Mouse (Mus musculus) limb, embryonic 12.5 days (tissue): ENCODE measurements at regions not wholly inside any gene's neighbourhood (a gene's known extent, or its start where the extent isn't known, plus 50 kb on each side); places are given as distances from the start of the nearest gene placed in this dataset.

Experiments used
- ATAC-seq: fragments of 200-750 bp; cut with Nextera tagmentation; 2 replicates; pipeline ENCODE4 v1.8.0; 2017; ENCODE audit warnings: low read depth, moderate TSS enrichment; ENCODE audit not compliant: insufficient number of reproducible peaks, insufficient read depth, low FRiP score, low TSS enrichment
- H3K27ac ChIP-seq: fragments of 300-500 bp; sonication (generic); 2 replicates; pipeline ENCODE4 v1.5.1; 2016; ENCODE audit warnings: mild to moderate bottlenecking, moderate library complexity
- H3K27me3 ChIP-seq: fragments of 300-500 bp; sonication (generic); 2 replicates; pipeline ENCODE4 v1.6.1; 2016; ENCODE audit warnings: mild to moderate bottlenecking, moderate library complexity
- H3K36me3 ChIP-seq: fragments of 300-500 bp; sonication (generic); 2 replicates; pipeline ENCODE4 v1.6.1; 2016; ENCODE audit warnings: mild to moderate bottlenecking, moderate library complexity
- H3K4me1 ChIP-seq: fragments of 300-500 bp; sonication (generic); replicated peaks from 2 replicates; pipeline ENCODE4 v1.6.1; 2016
- H3K4me2 ChIP-seq: fragments of 300-500 bp; sonication (generic); 2 replicates; pipeline ENCODE4 v1.6.1; 2016; ENCODE audit warnings: mild to moderate bottlenecking, moderate library complexity
- H3K4me3 ChIP-seq: fragments of 300-500 bp; sonication (generic); replicated peaks from 2 replicates; pipeline ENCODE4 v1.5.1; 2016; ENCODE audit warnings: mild to moderate bottlenecking
- H3K9ac ChIP-seq: fragments of 300-500 bp; sonication (generic); replicated peaks from 2 replicates; pipeline ENCODE4 v1.6.1; 2016; ENCODE audit warnings: mild to moderate bottlenecking, moderate library complexity
- H3K9me3 ChIP-seq: fragments of 300-500 bp; sonication (generic); 2 replicates; pipeline ENCODE4 v1.6.1; 2016; ENCODE audit warnings: mild to moderate bottlenecking, moderate library complexity
- WGBS: fragments of 180-500 bp; shearing (Covaris S2); methylation state at CpG from one replicate; pipeline ENCODE4 v1.1.7; 2016; 5-methylcytosine and 5-hydroxymethylcytosine counted together

GRCm38 (mm10) chr5:133619347-133619746, 480.2 kb upstream of the Castor2 start:
- Histone ChIP-seq H3K4me3 (no peak overlapping the region), H3K36me3 (no peaks in the 10 kb centered on the region), H3K27me3 (no peaks in the 10 kb centered on the region), H3K4me1 (no peaks in the 10 kb centered on the region), H3K9ac (no peak overlapping the region), H3K27ac (no peak overlapping the region), H3K9me3 (no peaks in the 10 kb centered on the region), H3K4me2 (no peak overlapping the region)
- no peak for ATAC-seq
- 80% methylated on average over 8 of the region's 8 CpGs for WGBS

DNA sequence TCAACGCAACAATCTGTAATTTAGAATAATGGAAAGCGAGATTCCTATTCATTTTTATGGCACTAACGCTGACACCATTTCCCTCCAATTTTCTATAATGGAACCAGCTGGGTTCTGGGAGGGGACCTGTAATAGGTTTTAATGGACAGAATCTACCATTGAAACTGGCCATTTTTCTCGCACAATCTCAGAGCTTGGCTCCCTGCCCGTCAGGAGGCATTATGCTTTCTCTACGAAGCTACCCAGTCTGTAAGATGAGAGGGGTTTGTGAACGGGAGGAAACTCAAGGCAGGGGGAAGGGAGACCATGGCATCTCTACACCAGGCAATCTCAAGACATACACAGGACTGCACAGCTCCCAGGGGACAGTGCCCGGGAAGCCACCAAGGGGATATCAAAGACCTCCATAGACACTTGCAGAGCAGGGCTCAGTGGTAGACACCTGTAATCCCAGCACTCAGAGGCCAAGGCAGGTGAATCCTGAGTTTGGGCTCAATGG, 498.2 kb upstream of the Castor2 start:
- no peaks in the 10 kb centered on the region for H3K9me3 ChIP-seq
- H3K4me3 ChIP-seq = no peak overlapping the region
- H3K4me1 ChIP-seq = no peaks in the 10 kb centered on the region
- H3K36me3 ChIP-seq = no peaks in the 10 kb centered on the region
- H3K27ac ChIP-seq = no peak overlapping the region
- H3K4me2 ChIP-seq = no peak overlapping the region
- no peaks in the 10 kb centered on the region for H3K27me3 ChIP-seq
- H3K9ac ChIP-seq = no peak overlapping the region
- 74% methylated on average over 8 of the region's 8 CpGs for WGBS
- no peak for ATAC-seq

- Histone ChIP-seq H3K4me3 (no peak overlapping the region), H3K27me3 (no peaks in the 10 kb centered on the region), H3K36me3 (no peaks in the 10 kb centered on the region), H3K9ac (no peak overlapping the region), H3K4me1 (no peaks in the 10 kb centered on the region), H3K9me3 (no peaks in the 10 kb centered on the region), H3K4me2 (no peak overlapping the region), H3K27ac (no peak overlapping the region)
- WGBS = 82% methylated on average over 5 of the region's 5 CpGs
- no peak for ATAC-seq
These were observed 498.9 kb upstream of the Castor2 start for GRCm38 (mm10) chr5:133600630-133601029.

GRCm38 (mm10) chr5:133598105-133598504, 501.4 kb upstream of the Castor2 start:
- 81% methylated on average over 3 of the region's 3 CpGs for WGBS
- H3K4me2 ChIP-seq = no peak overlapping the region
- ATAC-seq = no peak

GRCm38 (mm10) chr5:133586492-133586891, 513.0 kb upstream of the Castor2 start:
- H3K27ac ChIP-seq = no peak overlapping the region
- H3K36me3 ChIP-seq = no peaks in the 10 kb centered on the region
- no peaks in the 10 kb centered on the region for H3K27me3 ChIP-seq
- H3K4me2 ChIP-seq = no peak overlapping the region
- H3K4me3 ChIP-seq = no peak overlapping the region
- no peaks in the 10 kb centered on the region for H3K4me1 ChIP-seq
- no peaks in the 10 kb centered on the region for H3K9me3 ChIP-seq
- no peak for ATAC-seq
- H3K9ac ChIP-seq = no peak overlapping the region

More at GRCm38 (mm10) chr5:133598105-133598504, 501.4 kb upstream of the Castor2 start:
- no peak overlapping the region for H3K4me3 ChIP-seq
- no peak overlapping the region for H3K9ac ChIP-seq
- H3K9me3 ChIP-seq = no peaks in the 10 kb centered on the region
- H3K4me1 ChIP-seq = no peaks in the 10 kb centered on the region
- no peaks in the 10 kb centered on the region for H3K36me3 ChIP-seq
- H3K27me3 ChIP-seq = no peaks in the 10 kb centered on the region
- H3K27ac ChIP-seq = no peak overlapping the region

DNA sequence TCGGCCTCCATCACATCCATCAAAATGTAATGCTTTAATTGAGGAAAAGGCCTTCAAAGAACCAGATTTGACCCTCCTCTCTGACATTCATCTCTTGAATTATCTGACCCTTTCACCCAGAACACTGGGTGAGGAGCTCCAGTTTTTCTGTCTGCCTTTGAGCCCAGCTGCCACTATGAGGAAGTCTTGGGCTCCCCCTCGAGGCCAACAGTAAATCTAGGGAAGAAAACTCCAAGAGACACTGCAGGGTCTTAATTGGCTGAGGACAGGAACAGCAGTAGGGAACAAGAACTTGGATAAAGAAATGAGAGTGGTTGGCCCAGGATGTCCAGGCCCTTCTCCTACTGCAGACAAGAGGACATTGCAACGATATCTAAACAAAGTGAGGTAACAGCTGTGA, 514.3 kb upstream of the Castor2 start:
- no peak overlapping the region for H3K9ac ChIP-seq
- 30% methylated on average over 3 of the region's 3 CpGs for WGBS
- no peaks in the 10 kb centered on the region for H3K36me3 ChIP-seq
- no peaks in the 10 kb centered on the region for H3K27me3 ChIP-seq
- H3K4me1 ChIP-seq = no peaks in the 10 kb centered on the region
- no peaks in the 10 kb centered on the region for H3K9me3 ChIP-seq
- no peak for ATAC-seq
- no peak overlapping the region for H3K27ac ChIP-seq
- H3K4me3 ChIP-seq = no peak overlapping the region
- H3K4me2 ChIP-seq = no peak overlapping the region

GRCm38 (mm10) chr5:133576595-133576994, 522.9 kb upstream of the Castor2 start:
- Histone ChIP-seq H3K36me3 (no peaks in the 10 kb centered on the region), H3K27me3 (no peaks in the 10 kb centered on the region), H3K4me2 (no peak overlapping the region), H3K27ac (no peak overlapping the region), H3K4me3 (no peak overlapping the region), H3K4me1 (0 out of 2 replicates have a peak, but pooled peaks cover 4% of the 10 kb centered on the region), H3K9ac (no peak overlapping the region), H3K9me3 (no peaks in the 10 kb centered on the region)
- WGBS = 77% methylated on average over 6 of the region's 6 CpGs
- ATAC-seq = no peak

DNA sequence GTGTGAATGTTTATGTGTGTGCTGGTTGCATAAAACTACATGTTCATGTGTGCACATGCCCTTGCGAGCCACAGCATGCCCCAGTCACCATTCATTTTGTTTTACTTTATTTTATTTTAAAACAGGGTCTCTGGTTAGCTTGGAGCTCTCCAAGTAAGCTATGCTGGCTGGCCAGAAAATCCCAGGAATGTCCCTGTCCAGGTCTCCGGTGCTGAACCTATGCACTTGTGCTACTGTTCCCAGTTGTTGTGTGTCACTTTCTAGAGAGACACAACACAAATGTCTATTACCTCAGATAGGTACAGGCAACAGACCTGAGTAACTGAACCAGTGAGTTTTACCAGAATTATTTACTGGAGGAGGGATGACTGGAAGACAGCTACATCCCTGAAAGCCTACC, 530.4 kb upstream of the Castor2 start:
- H3K9me3 ChIP-seq = no peaks in the 10 kb centered on the region
- no peak overlapping the region for H3K4me2 ChIP-seq
- no peaks in the 10 kb centered on the region for H3K36me3 ChIP-seq
- no peaks in the 10 kb centered on the region for H3K4me1 ChIP-seq
- no peak overlapping the region for H3K9ac ChIP-seq
- no peaks in the 10 kb centered on the region for H3K27me3 ChIP-seq
- no peak for ATAC-seq
- no peak overlapping the region for H3K27ac ChIP-seq
- 84% methylated on average over 2 of the region's 2 CpGs for WGBS
- no peak overlapping the region for H3K4me3 ChIP-seq

DNA sequence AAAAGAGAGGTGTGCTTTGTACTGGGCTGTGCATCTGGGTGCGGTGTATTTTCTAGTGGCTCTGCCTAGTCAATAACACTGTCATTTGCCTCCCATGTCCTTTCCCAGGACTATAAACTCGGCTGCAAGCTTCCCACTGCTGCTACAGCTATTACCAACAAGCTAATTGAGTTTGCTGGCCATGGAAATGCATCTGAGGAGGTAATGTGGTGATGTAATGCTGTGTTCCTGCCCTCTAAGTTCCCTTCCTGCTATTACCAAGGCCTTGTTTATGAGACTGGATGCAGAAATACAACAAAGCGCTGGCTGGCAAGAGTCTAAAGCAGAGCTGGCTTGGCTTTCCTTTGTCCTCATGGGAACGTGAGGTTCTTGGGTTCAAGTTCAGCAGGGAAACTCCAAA, 533.0 kb upstream of the Castor2 start:
- 66% methylated on average over 4 of the region's 4 CpGs for WGBS
- Histone ChIP-seq H3K4me2 (no peak overlapping the region), H3K4me3 (no peak overlapping the region), H3K27me3 (no peaks in the 10 kb centered on the region), H3K9me3 (no peaks in the 10 kb centered on the region), H3K27ac (no peak overlapping the region), H3K4me1 (no peaks in the 10 kb centered on the region), H3K9ac (no peak overlapping the region), H3K36me3 (no peaks in the 10 kb centered on the region)
- no peak for ATAC-seq

- ATAC-seq = no peak
These were observed 548.9 kb upstream of the Castor2 start for GRCm38 (mm10) chr5:133550657-133551056.

DNA sequence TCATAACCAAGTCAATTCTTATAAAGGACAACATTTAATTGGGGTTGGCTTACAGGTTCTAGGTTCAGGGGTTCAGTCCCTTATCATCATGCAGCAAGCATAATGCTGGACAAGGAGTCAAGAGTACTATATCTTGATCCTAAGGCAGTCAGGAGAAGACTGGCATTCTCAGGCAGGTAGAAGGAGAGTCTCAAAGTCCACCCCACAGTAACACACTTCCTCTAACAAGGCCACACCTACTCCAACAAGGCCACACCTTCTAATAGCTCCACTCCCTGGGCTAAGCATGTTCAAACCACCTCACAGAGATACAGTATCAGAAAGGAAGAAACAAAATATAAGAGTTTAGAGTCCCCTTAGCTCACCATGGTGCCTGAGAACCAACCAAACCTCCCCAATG, 557.3 kb upstream of the Castor2 start:
- Histone ChIP-seq H3K4me1 (no peaks in the 10 kb centered on the region), H3K36me3 (no peaks in the 10 kb centered on the region), H3K9ac (no peak overlapping the region), H3K27ac (no peak overlapping the region), H3K4me2 (no peak overlapping the region), H3K9me3 (peaks cover 8% of the 10 kb centered on the region), H3K4me3 (no peak overlapping the region), H3K27me3 (no peaks in the 10 kb centered on the region)
- no peak for ATAC-seq

More at GRCm38 (mm10) chr5:133550657-133551056, 548.9 kb upstream of the Castor2 start:
- Histone ChIP-seq H3K27me3 (no peaks in the 10 kb centered on the region), H3K9me3 (no peaks in the 10 kb centered on the region), H3K9ac (no peak overlapping the region), H3K36me3 (no peaks in the 10 kb centered on the region), H3K4me3 (no peak overlapping the region), H3K4me2 (no peak overlapping the region), H3K4me1 (no peaks in the 10 kb centered on the region), H3K27ac (no peak overlapping the region)
- 87% methylated on average over 7 of the region's 7 CpGs for WGBS

DNA sequence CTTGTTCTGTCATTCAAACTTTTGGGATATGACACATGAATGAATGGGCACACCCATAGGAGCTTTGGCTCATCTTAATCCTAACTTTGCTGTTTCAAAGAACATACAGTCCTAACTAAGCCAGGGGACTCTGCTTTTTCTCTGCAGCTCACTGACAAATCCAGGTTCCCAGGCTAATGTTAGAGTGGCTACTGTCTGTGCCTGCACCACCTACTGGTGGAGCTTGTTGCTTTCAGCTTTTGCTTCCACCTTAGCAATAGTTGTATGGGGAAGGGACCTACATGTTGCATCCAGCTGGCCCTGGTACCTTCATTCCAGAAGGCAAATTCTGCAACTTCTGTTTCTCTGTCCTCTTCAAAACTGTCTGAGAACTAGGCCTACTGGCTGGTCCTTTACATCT, 566.8 kb upstream of the Castor2 start:
- Histone ChIP-seq H3K9ac (no peak overlapping the region), H3K27ac (no peak overlapping the region), H3K9me3 (no peaks in the 10 kb centered on the region), H3K36me3 (no peaks in the 10 kb centered on the region), H3K4me2 (no peak overlapping the region), H3K4me3 (no peak overlapping the region), H3K27me3 (peaks cover 6% of the 10 kb centered on the region; the same call in 1 of the 2 replicates), H3K4me1 (no peaks in the 10 kb centered on the region)
- ATAC-seq = no peak
